Mouse (Mus musculus) hindbrain, embryonic 16.5 days (tissue): ENCODE data around the gene Adamts8. TPM values are rescaled to one million over a fixed set of nuclear protein-coding genes. Genes with fewer than 3 reads are reported as not detected.

Experiments
- ATAC-seq: fragments of 200-750 bp; cut with Nextera tagmentation; 2 replicates; pipeline ENCODE4 v1.8.0; 2017; ENCODE audit warnings: moderate TSS enrichment, moderate library complexity
- H3K27ac ChIP-seq: fragments of 300-500 bp; sonication (generic); 2 replicates; pipeline ENCODE4 v1.5.1; 2014; ENCODE audit warnings: low read depth, mild to moderate bottlenecking, control low read depth, low read length, moderate library complexity
- H3K27me3 ChIP-seq: fragments of 300-500 bp; sonication (generic); replicated peaks from 2 replicates; pipeline ENCODE4 v1.6.1; 2014; ENCODE audit warnings: low read length; ENCODE audit not compliant: control insufficient read depth, insufficient read depth
- H3K36me3 ChIP-seq: fragments of 300-500 bp; sonication (generic); 2 replicates; pipeline ENCODE4 v1.6.1; 2014; ENCODE audit warnings: mild to moderate bottlenecking, low read length, moderate library complexity, mixed read lengths; ENCODE audit not compliant: control insufficient read depth, insufficient read depth
- H3K4me1 ChIP-seq: fragments of 300-500 bp; sonication (generic); 2 replicates; pipeline ENCODE4 v1.6.1; 2014; ENCODE audit warnings: low read depth, low read length; ENCODE audit not compliant: control insufficient read depth, insufficient read depth
- H3K4me2 ChIP-seq: fragments of 300-500 bp; sonication (generic); 2 replicates; pipeline ENCODE4 v1.6.1; 2014; ENCODE audit warnings: mild to moderate bottlenecking, low read length, control low read depth, moderate library complexity
- H3K4me3 ChIP-seq: fragments of 300-500 bp; sonication (generic); 2 replicates; pipeline ENCODE4 v1.5.1; 2014; ENCODE audit warnings: mild to moderate bottlenecking, low read length, control low read depth, moderate library complexity
- H3K9ac ChIP-seq: fragments of 300-500 bp; sonication (generic); 2 replicates; pipeline ENCODE4 v1.6.1; 2014; ENCODE audit warnings: low read depth, mild to moderate bottlenecking, control low read depth, low read length, moderate library complexity
- H3K9me3 ChIP-seq: fragments of 300-500 bp; sonication (generic); 2 replicates; pipeline ENCODE4 v1.6.1; 2014; ENCODE audit warnings: mild to moderate bottlenecking, low read length, moderate library complexity; ENCODE audit not compliant: control insufficient read depth
- WGBS: fragments of 180-500 bp; shearing (Covaris S2); extraction: QIAGEN DNeasy Blood & Tissue Kit; methylation state at CpG from one replicate; pipeline ENCODE4 v1.1.7; 2014; 5-methylcytosine and 5-hydroxymethylcytosine counted together
- polyA plus RNA-seq: library from polyadenylated mRNA; unstranded; fragments of >200 nt; fragmentation: Nextera tagmentation; extraction: Ambion mirVana; gene quantifications from 2 replicates; pipeline ENCODE4 v1.2.1, GENCODE M21; 2015

The Adamts8 gene
- polyA plus RNA-seq, 1 experiment from 2014 or later, result 1.8 TPM

- H3K27ac ChIP-seq, result no peak overlapping the region
- H3K9ac ChIP-seq, result no peak overlapping the region
- no peak overlapping the region for H3K4me2 ChIP-seq
- H3K4me1 ChIP-seq, result no peaks in the 10 kb centered on the region
- no peak for ATAC-seq
- no peak overlapping the region for H3K4me3 ChIP-seq
- no peaks in the 10 kb centered on the region for H3K36me3 ChIP-seq
- H3K27me3 ChIP-seq, result no peaks in the 10 kb centered on the region
- 86% methylated on average over 5 of the region's 5 CpGs for WGBS
- H3K9me3 ChIP-seq, result no peaks in the 10 kb centered on the region
Measured at GRCm38 (mm10) chr9:30993106-30993505, 50.7 kb downstream of the Adamts8 start.

- no peak overlapping the region for H3K9ac ChIP-seq
- H3K4me2 ChIP-seq, result no peak overlapping the region
- H3K4me3 ChIP-seq, result no peak overlapping the region
- H3K27me3 ChIP-seq, result no peaks in the 10 kb centered on the region
- H3K27ac ChIP-seq, result no peak overlapping the region
- H3K9me3 ChIP-seq, result no peaks in the 10 kb centered on the region
- WGBS, result 78% methylated on average over 12 of the region's 12 CpGs
- H3K4me1 ChIP-seq, result no peaks in the 10 kb centered on the region
- H3K36me3 ChIP-seq, result no peaks in the 10 kb centered on the region
- no peak for ATAC-seq
Measured at GRCm38 (mm10) chr9:30996590-30997562, 54.5 kb downstream of the Adamts8 start.

GRCm38 (mm10) chr9:31000641-31001040 is 58.3 kb downstream of the Adamts8 start:
- Histone ChIP-seq H3K9me3 (no peaks in the 10 kb centered on the region), H3K9ac (no peak overlapping the region), H3K4me3 (no peak overlapping the region), H3K36me3 (no peaks in the 10 kb centered on the region), H3K27ac (no peak overlapping the region), H3K4me1 (no peaks in the 10 kb centered on the region), H3K27me3 (no peaks in the 10 kb centered on the region), H3K4me2 (no peak overlapping the region)
- 89% methylated on average over 10 of the region's 10 CpGs for WGBS
- no peak for ATAC-seq

- no peak overlapping the region for H3K4me3 ChIP-seq
Measured at GRCm38 (mm10) chr9:31002528-31002927, 60.2 kb downstream of the Adamts8 start.

GRCm38 (mm10) chr9:31009334-31009733 is 67.0 kb downstream of the Adamts8 start:
- H3K4me3 ChIP-seq, result no peak overlapping the region
- 89% methylated on average over 2 of the region's 2 CpGs for WGBS
- no peaks in the 10 kb centered on the region for H3K36me3 ChIP-seq

More at GRCm38 (mm10) chr9:31002528-31002927, 60.2 kb downstream of the Adamts8 start:
- no peaks in the 10 kb centered on the region for H3K36me3 ChIP-seq
- no peak for ATAC-seq
- no peak overlapping the region for H3K4me2 ChIP-seq
- H3K27me3 ChIP-seq, result no peaks in the 10 kb centered on the region
- no peak overlapping the region for H3K9ac ChIP-seq
- 77% methylated on average over 4 of the region's 4 CpGs for WGBS
- H3K9me3 ChIP-seq, result no peaks in the 10 kb centered on the region
- H3K27ac ChIP-seq, result no peak overlapping the region
- H3K4me1 ChIP-seq, result no peaks in the 10 kb centered on the region

GRCm38 (mm10) chr9:31010040-31010439 is 67.7 kb downstream of the Adamts8 start:
- Histone ChIP-seq H3K4me1 (no peaks in the 10 kb centered on the region), H3K4me3 (no peak overlapping the region), H3K36me3 (no peaks in the 10 kb centered on the region), H3K4me2 (no peak overlapping the region), H3K27ac (no peak overlapping the region), H3K9me3 (no peaks in the 10 kb centered on the region), H3K27me3 (no peaks in the 10 kb centered on the region), H3K9ac (no peak overlapping the region)
- ATAC-seq, result no peak
- 82% methylated on average over 3 of the region's 3 CpGs for WGBS

More at GRCm38 (mm10) chr9:31009334-31009733, 67.0 kb downstream of the Adamts8 start:
- H3K27ac ChIP-seq, result no peak overlapping the region
- H3K4me2 ChIP-seq, result no peak overlapping the region
- H3K9ac ChIP-seq, result no peak overlapping the region
- H3K27me3 ChIP-seq, result no peaks in the 10 kb centered on the region
- no peaks in the 10 kb centered on the region for H3K4me1 ChIP-seq
- no peak for ATAC-seq
- no peaks in the 10 kb centered on the region for H3K9me3 ChIP-seq

- Histone ChIP-seq H3K27ac (no peak overlapping the region), H3K36me3 (no peaks in the 10 kb centered on the region), H3K4me3 (no peak overlapping the region), H3K4me2 (no peak overlapping the region), H3K4me1 (no peaks in the 10 kb centered on the region), H3K27me3 (no peaks in the 10 kb centered on the region), H3K9me3 (no peaks in the 10 kb centered on the region), H3K9ac (no peak overlapping the region)
- WGBS, result 66% methylated on average over 3 of the region's 3 CpGs
- no peak for ATAC-seq
Measured at GRCm38 (mm10) chr9:31010749-31011148, 68.4 kb downstream of the Adamts8 start.

- H3K27ac ChIP-seq, result no peak overlapping the region
- WGBS, result 54% methylated on average over 1 of the region's 1 CpGs
- H3K36me3 ChIP-seq, result no peaks in the 10 kb centered on the region
- ATAC-seq, result no peak
- H3K9ac ChIP-seq, result no peak overlapping the region
- no peak overlapping the region for H3K4me3 ChIP-seq
- no peak overlapping the region for H3K4me2 ChIP-seq
- H3K9me3 ChIP-seq, result no peaks in the 10 kb centered on the region
- H3K4me1 ChIP-seq, result no peaks in the 10 kb centered on the region
- H3K27me3 ChIP-seq, result no peaks in the 10 kb centered on the region
Measured at GRCm38 (mm10) chr9:31011533-31011932, 69.2 kb downstream of the Adamts8 start.

GRCm38 (mm10) chr9:31012674-31013073 is 70.3 kb downstream of the Adamts8 start:
- H3K27me3 ChIP-seq, result no peaks in the 10 kb centered on the region
- H3K27ac ChIP-seq, result no peak overlapping the region
- H3K9me3 ChIP-seq, result no peaks in the 10 kb centered on the region
- WGBS, result 88% methylated on average over 4 of the region's 4 CpGs
- H3K36me3 ChIP-seq, result no peaks in the 10 kb centered on the region
- H3K4me2 ChIP-seq, result no peak overlapping the region
- H3K4me1 ChIP-seq, result no peaks in the 10 kb centered on the region
- no peak overlapping the region for H3K4me3 ChIP-seq
- H3K9ac ChIP-seq, result no peak overlapping the region
- ATAC-seq, result no peak
